7 mouse cellular contexts compared by ENCODE assay signal in genomic region chr7:44552141-44552908, GRCm38 (mm10). TPM values are rescaled to one million over a fixed set of nuclear protein-coding genes. Genes with fewer than 3 reads are reported as not detected.
DNase-seq lines count a peak whose midpoint lies in the region; ATAC-seq lines count a peak whose summit lies in the region.

No protein-coding gene starts in this region.

- peak overlapping the region; percentile 85 for H3K4me3 ChIP-seq in lung, embryonic 16.5 days (ENCODE audit: low read length)
- H3K4me3 ChIP-seq in forebrain, embryonic 13.5 days = peak overlapping the region; percentile 71
- peak overlapping the region; percentile 91 for H3K4me3 ChIP-seq in limb, embryonic 13.5 days
- peak overlapping the region; percentile 85; the same call in 1 of the 2 replicates for H3K4me3 ChIP-seq in stomach, embryonic 14.5 days (ENCODE audit: low read depth, low read length)

- H3K4me2 ChIP-seq in lung, embryonic 16.5 days (ENCODE audit: low read depth, low read length) = peak overlapping the region; percentile 67
- peak overlapping the region; percentile 70 for H3K4me2 ChIP-seq in forebrain, embryonic 13.5 days
- peak overlapping the region; percentile 69 for H3K4me2 ChIP-seq in limb, embryonic 13.5 days (replicated peaks)
- peak overlapping the region; percentile 73 for H3K4me2 ChIP-seq in stomach, embryonic 14.5 days (replicated peaks; ENCODE audit: low read depth, low read length)

- no peak overlapping the region for H3K9ac ChIP-seq in lung, embryonic 16.5 days (ENCODE audit: low read length)
- H3K9ac ChIP-seq in forebrain, embryonic 13.5 days = peak overlapping the region; percentile 63; the same call in 1 of the 2 replicates
- no peak overlapping the region for H3K9ac ChIP-seq in limb, embryonic 13.5 days
- no peak overlapping the region for H3K9ac ChIP-seq in stomach, embryonic 14.5 days (replicated peaks; ENCODE audit: low read depth, low read length)

- 86% methylated on average over 31 of the region's 31 CpGs for WGBS in lung, embryonic 16.5 days
- 86% methylated on average over 31 of the region's 31 CpGs for WGBS in forebrain, embryonic 13.5 days
- WGBS in limb, embryonic 13.5 days = 83% methylated on average over 31 of the region's 31 CpGs
- WGBS in stomach, embryonic 14.5 days = 84% methylated on average over 31 of the region's 31 CpGs

- DNase-seq in lung, postnatal 25 days (ENCODE audit: low spot score) = no peak
- no peak for DNase-seq in layer of hippocampus, adult 9-11 months

- H3K4me1 ChIP-seq in lung, embryonic 16.5 days (replicated peaks; ENCODE audit: control insufficient read depth, insufficient read depth, low read length) = peaks cover 16% of the 10 kb centered on the region
- peaks cover 20% of the 10 kb centered on the region for H3K4me1 ChIP-seq in forebrain, embryonic 13.5 days
- peaks cover 20% of the 10 kb centered on the region for H3K4me1 ChIP-seq in limb, embryonic 13.5 days
- peaks cover 12% of the 10 kb centered on the region for H3K4me1 ChIP-seq in stomach, embryonic 14.5 days (ENCODE audit: control insufficient read depth, insufficient read depth, low read length)

- no peaks in the 10 kb centered on the region for H3K9me3 ChIP-seq in lung, embryonic 16.5 days (ENCODE audit: control insufficient read depth, low read length)
- H3K9me3 ChIP-seq in forebrain, embryonic 13.5 days (replicated peaks) = no peaks in the 10 kb centered on the region
- H3K9me3 ChIP-seq in limb, embryonic 13.5 days = no peaks in the 10 kb centered on the region
- H3K9me3 ChIP-seq in stomach, embryonic 14.5 days (ENCODE audit: control insufficient read depth, low read depth, low read length) = no peaks in the 10 kb centered on the region

- no peak for ATAC-seq in lung, embryonic 16.5 days (ENCODE audit: low read depth)
- no peak for ATAC-seq in forebrain, embryonic 13.5 days
- no peak for ATAC-seq in limb, embryonic 13.5 days (ENCODE audit: low FRiP score, low read depth)
- ATAC-seq in stomach, embryonic 14.5 days (ENCODE audit: insufficient number of reproducible peaks, insufficient read depth, low FRiP score, low read depth) = no peak
- no peak for ATAC-seq in frontal cortex, adult (ENCODE audit: low TSS enrichment)

- peaks cover 28% of the 10 kb centered on the region for H3K36me3 ChIP-seq in lung, embryonic 16.5 days (ENCODE audit: control insufficient read depth, insufficient read depth, low read length)
- H3K36me3 ChIP-seq in forebrain, embryonic 13.5 days (ENCODE audit: poor library complexity, severe bottlenecking) = peaks cover 33% of the 10 kb centered on the region
- peaks cover 32% of the 10 kb centered on the region for H3K36me3 ChIP-seq in limb, embryonic 13.5 days
- peaks cover 27% of the 10 kb centered on the region for H3K36me3 ChIP-seq in stomach, embryonic 14.5 days (ENCODE audit: control insufficient read depth, insufficient read depth, low read length)

- no peaks in the 10 kb centered on the region for H3K27me3 ChIP-seq in lung, embryonic 16.5 days (ENCODE audit: control insufficient read depth, insufficient read depth, low read depth, low read length)
- peaks cover 6% of the 10 kb centered on the region; the same call in 1 of the 2 replicates for H3K27me3 ChIP-seq in forebrain, embryonic 13.5 days
- no peaks in the 10 kb centered on the region for H3K27me3 ChIP-seq in limb, embryonic 13.5 days
- no peaks in the 10 kb centered on the region for H3K27me3 ChIP-seq in stomach, embryonic 14.5 days (ENCODE audit: control insufficient read depth, insufficient read depth, low read length)

- no peak overlapping the region for H3K27ac ChIP-seq in lung, embryonic 16.5 days (ENCODE audit: low read length)
- H3K27ac ChIP-seq in forebrain, embryonic 13.5 days = no peak overlapping the region
- H3K27ac ChIP-seq in limb, embryonic 13.5 days = peak overlapping the region; percentile 98; the same call in 1 of the 2 replicates
- H3K27ac ChIP-seq in stomach, embryonic 14.5 days (ENCODE audit: low read length) = no peak overlapping the region

RNA-seq across cellular contexts. Expression of gene Nr1h2, which starts 1.4 kb away (rescaled TPM):
- polyA plus RNA-seq in lung, embryonic 16.5 days (2015; fragmentation: Nextera tagmentation; extraction: Ambion mirVana) = 86.2 and 87.0 TPM in 2 replicates
- polyA plus RNA-seq in forebrain, embryonic 13.5 days (2015; fragmentation: Nextera tagmentation; extraction: Ambion mirVana) = 76.0 and 76.2 TPM in 2 replicates
- polyA plus RNA-seq in limb, embryonic 13.5 days (2015; fragmentation: Nextera tagmentation; extraction: Ambion mirVana) = 70.5 and 72.4 TPM in 2 replicates
- polyA plus RNA-seq in stomach, embryonic 14.5 days (2014; fragmentation: Nextera tagmentation; extraction: Ambion mirVana) = 63.2 and 66.7 TPM in 2 replicates

RNA-seq across cellular contexts. Expression of gene Pold1, which starts 3.7 kb away (rescaled TPM):
- polyA plus RNA-seq in lung, embryonic 16.5 days (2015; fragmentation: Nextera tagmentation; extraction: Ambion mirVana) = 100 and 109 TPM in 2 replicates
- 77.8 and 89.7 TPM in 2 replicates for polyA plus RNA-seq in forebrain, embryonic 13.5 days (2015; fragmentation: Nextera tagmentation; extraction: Ambion mirVana)
- polyA plus RNA-seq in limb, embryonic 13.5 days (2015; fragmentation: Nextera tagmentation; extraction: Ambion mirVana) = 101 and 105 TPM in 2 replicates
- polyA plus RNA-seq in stomach, embryonic 14.5 days (2014; fragmentation: Nextera tagmentation; extraction: Ambion mirVana) = 54.3 and 56.6 TPM in 2 replicates

RNA-seq across cellular contexts. Expression of gene Napsa, which starts 19.9 kb away (rescaled TPM):
- polyA plus RNA-seq in lung, embryonic 16.5 days (2015; fragmentation: Nextera tagmentation; extraction: Ambion mirVana) = 93.0 and 140 TPM in 2 replicates
- polyA plus RNA-seq in forebrain, embryonic 13.5 days (2015; fragmentation: Nextera tagmentation; extraction: Ambion mirVana) = 0.53 and 0.57 TPM in 2 replicates
- polyA plus RNA-seq in limb, embryonic 13.5 days (2015; fragmentation: Nextera tagmentation; extraction: Ambion mirVana) = 1.0 and 1.3 TPM in 2 replicates
- polyA plus RNA-seq in stomach, embryonic 14.5 days (2014; fragmentation: Nextera tagmentation; extraction: Ambion mirVana) = 1.6 and 2.8 TPM in 2 replicates

RNA-seq across cellular contexts. Expression of gene Spib, which starts 20.5 kb away (rescaled TPM):
- 0.33 and 1.1 TPM in 2 replicates for polyA plus RNA-seq in lung, embryonic 16.5 days (2015; fragmentation: Nextera tagmentation; extraction: Ambion mirVana)
- polyA plus RNA-seq in forebrain, embryonic 13.5 days (2015; fragmentation: Nextera tagmentation; extraction: Ambion mirVana) = not detected in 2 replicates
- 0.19 and 0.25 TPM in 2 replicates for polyA plus RNA-seq in limb, embryonic 13.5 days (2015; fragmentation: Nextera tagmentation; extraction: Ambion mirVana)
- polyA plus RNA-seq in stomach, embryonic 14.5 days (2014; fragmentation: Nextera tagmentation; extraction: Ambion mirVana) = not detected in 2 replicates

RNA-seq across cellular contexts. Expression of gene Mybpc2, which starts 27.9 kb away (rescaled TPM):
- polyA plus RNA-seq in lung, embryonic 16.5 days (2015; fragmentation: Nextera tagmentation; extraction: Ambion mirVana) = 0.63 and 1.2 TPM in 2 replicates
- 0.13 and 0.14 TPM in 2 replicates for polyA plus RNA-seq in forebrain, embryonic 13.5 days (2015; fragmentation: Nextera tagmentation; extraction: Ambion mirVana)
- polyA plus RNA-seq in limb, embryonic 13.5 days (2015; fragmentation: Nextera tagmentation; extraction: Ambion mirVana) = 0.08 and 0.10 TPM in 2 replicates
- polyA plus RNA-seq in stomach, embryonic 14.5 days (2014; fragmentation: Nextera tagmentation; extraction: Ambion mirVana) = 0.39 and 0.43 TPM in 2 replicates

Comparison
In these comparisons a context has a peak if more than half of its experiments do, and no peak if none do; other contexts are left out.
1. RNA of gene Napsa, which starts 19.9 kb away (polyA plus RNA-seq): 93.0 to 140 TPM in lung, embryonic 16.5 days; 1.6 to 2.8 TPM in stomach, embryonic 14.5 days, 1.0 to 1.3 TPM in limb, embryonic 13.5 days and 0.53 to 0.57 TPM in forebrain, embryonic 13.5 days; every median in the first group is over 10 times any median in the second.
2. Peak in every context shown above with its lines, with median percentiles within 50 percentile points of each other: H3K4me2 ChIP-seq and H3K4me3 ChIP-seq.